Mouse (Mus musculus): ENCODE measurements around the gene Disp2. TPM values are rescaled to one million over a fixed set of nuclear protein-coding genes. Genes with fewer than 3 reads are reported as not detected.

Gene Disp2
- total RNA-seq, 2 experiments from 2014 or later = not detected

- no peak for ATAC-seq (replicated peaks; ENCODE audit: low FRiP score, poor library complexity, severe bottlenecking)
Measured at GRCm38 (mm10) chr2:118781115-118781514, 1.6 kb downstream of the Disp2 start.

GRCm38 (mm10) chr2:118782303-118782702, 2.8 kb downstream of the Disp2 start:
- ATAC-seq (replicated peaks; ENCODE audit: low FRiP score, poor library complexity, severe bottlenecking) = no peak

- no peak for ATAC-seq (replicated peaks; ENCODE audit: low FRiP score, poor library complexity, severe bottlenecking)
Measured at GRCm38 (mm10) chr2:118783093-118783492, 3.6 kb downstream of the Disp2 start.

GRCm38 (mm10) chr2:118783663-118784062, 4.1 kb downstream of the Disp2 start:
- no peak for ATAC-seq (replicated peaks; ENCODE audit: low FRiP score, poor library complexity, severe bottlenecking)

GRCm38 (mm10) chr2:118786525-118786924, 7.0 kb downstream of the Disp2 start:
- no peak for ATAC-seq (replicated peaks; ENCODE audit: low FRiP score, poor library complexity, severe bottlenecking)

GRCm38 (mm10) chr2:118789501-118789900, 10.0 kb downstream of the Disp2 start:
- no peak for ATAC-seq (replicated peaks; ENCODE audit: low FRiP score, poor library complexity, severe bottlenecking)

- no peak for ATAC-seq (replicated peaks; ENCODE audit: low FRiP score, poor library complexity, severe bottlenecking)
Measured at GRCm38 (mm10) chr2:118790221-118790550, 10.7 kb downstream of the Disp2 start.

- ATAC-seq (replicated peaks; ENCODE audit: low FRiP score, poor library complexity, severe bottlenecking) = peak; percentile 55; the same call in 1 of the 2 replicates
Measured at GRCm38 (mm10) chr2:118790551-118791525, 11.3 kb downstream of the Disp2 start.

GRCm38 (mm10) chr2:118791591-118792258, 12.2 kb downstream of the Disp2 start:
- no peak for ATAC-seq (replicated peaks; ENCODE audit: low FRiP score, poor library complexity, severe bottlenecking)

- ATAC-seq (replicated peaks; ENCODE audit: low FRiP score, poor library complexity, severe bottlenecking) = no peak
Measured at GRCm38 (mm10) chr2:118792259-118792613, 12.7 kb downstream of the Disp2 start.

- no peak for ATAC-seq (replicated peaks; ENCODE audit: low FRiP score, poor library complexity, severe bottlenecking)
Measured at GRCm38 (mm10) chr2:118793636-118794035, 14.1 kb downstream of the Disp2 start.

- ATAC-seq (replicated peaks; ENCODE audit: low FRiP score, poor library complexity, severe bottlenecking) = peak; percentile 47; the same call in 1 of the 2 replicates
Measured at GRCm38 (mm10) chr2:118802542-118803118, 23.1 kb downstream of the Disp2 start.

- ATAC-seq (replicated peaks; ENCODE audit: low FRiP score, poor library complexity, severe bottlenecking) = no peak
Measured at GRCm38 (mm10) chr2:118804474-118804873, 25.0 kb downstream of the Disp2 start.

- no peak for ATAC-seq (replicated peaks; ENCODE audit: low FRiP score, poor library complexity, severe bottlenecking)
Measured at GRCm38 (mm10) chr2:118805137-118805536, 25.6 kb downstream of the Disp2 start.

- ATAC-seq (replicated peaks; ENCODE audit: low FRiP score, poor library complexity, severe bottlenecking) = no peak
Measured at GRCm38 (mm10) chr2:118805756-118806155, 26.2 kb downstream of the Disp2 start.

GRCm38 (mm10) chr2:118806860-118807259, 27.3 kb downstream of the Disp2 start:
- ATAC-seq (replicated peaks; ENCODE audit: low FRiP score, poor library complexity, severe bottlenecking) = peak; percentile 36; the same call in 1 of the 2 replicates

GRCm38 (mm10) chr2:118810861-118811260, 31.3 kb downstream of the Disp2 start:
- ATAC-seq (replicated peaks; ENCODE audit: low FRiP score, poor library complexity, severe bottlenecking) = no peak

GRCm38 (mm10) chr2:118812724-118813123, 33.2 kb downstream of the Disp2 start:
- no peak for ATAC-seq (replicated peaks; ENCODE audit: low FRiP score, poor library complexity, severe bottlenecking)

GRCm38 (mm10) chr2:118813981-118814836, 34.7 kb downstream of the Disp2 start, which contains the start of gene Knstrn:
Gene Knstrn, plus strand, starts transcription at chr2:118814003.
- ATAC-seq (replicated peaks; ENCODE audit: low FRiP score, poor library complexity, severe bottlenecking) = peak; percentile 96

GRCm38 (mm10) chr2:118822800-118823199, 43.3 kb downstream of the Disp2 start:
- ATAC-seq (replicated peaks; ENCODE audit: low FRiP score, poor library complexity, severe bottlenecking) = no peak

Measured in erythroblast, adult 5-6 weeks (primary cell).